Mouse (Mus musculus) left cerebral cortex, adult 2 months (tissue): ENCODE data around the gene Ccdc138. TPM values are rescaled to one million over a fixed set of nuclear protein-coding genes. Genes with fewer than 3 reads are reported as not detected.
A peak's percentile ranks its signal among the peaks of the same experiment; 100 is the strongest.

ENCODE experiments used
- DNase-seq, 2 experiments: peaks; one replicate each; pipeline ENCODE4 v3.0.0; 2021 to 2022; ENCODE audit warnings: low spot score in 2 of 2, mixed read lengths in 1 of 2; ENCODE audit errors: extremely low spot score in 1 of 2
- H3K27ac ChIP-seq: fragments of 200-600 bp; 2 replicates; pipeline ENCODE4 v1.8.1; 2022
- H3K4me3 ChIP-seq: fragments of 200-600 bp; 2 replicates; pipeline ENCODE4 v1.8.1; 2022
- CTCF ChIP-seq: fragments of 200-600 bp; IDR thresholded peaks from 2 replicates; pipeline ENCODE4 v1.8.1; 2022; ENCODE audit warnings: antibody characterized with exemption, mild to moderate bottlenecking, moderate library complexity
- intact Hi-C: fragments of 180-260 bp; cut with DNase I; formaldehyde crosslinking; loops from one replicate; pipeline ENCODE4 v1.15.1; 2025
- total RNA-seq, 2 experiments: library from RNA; stranded (reverse); gene quantifications; 2 replicates each; pipeline ENCODE4 v1.2.3; 2021

Ccdc138 gene
- total RNA-seq, 2 experiments from 2014 or later, result 4.4 to 5.5 TPM

- no peak for DNase-seq
- no peak for TF ChIP-seq CTCF
- intact Hi-C loops, result no loop called here
- H3K27ac ChIP-seq, result no peak overlapping the region
- H3K4me3 ChIP-seq, result no peak overlapping the region
Measured at GRCm38 (mm10) chr10:58594486-58594885, 96.7 kb downstream of the Ccdc138 start.

- intact Hi-C loops, result no loop called here
- no peak for TF ChIP-seq CTCF
- Histone ChIP-seq H3K27ac (no peak overlapping the region), H3K4me3 (no peak overlapping the region)
- DNase-seq, result no peak
Measured at GRCm38 (mm10) chr10:58595197-58595596, 97.4 kb downstream of the Ccdc138 start.

- no peak for DNase-seq
- Histone ChIP-seq H3K4me3 (no peak overlapping the region), H3K27ac (no peak overlapping the region)
- no peak for TF ChIP-seq CTCF
- intact Hi-C loops, result no loop called here
Measured at GRCm38 (mm10) chr10:58595821-58596220, 98.1 kb downstream of the Ccdc138 start.

GRCm38 (mm10) chr10:58600151-58600550 lies 102.4 kb downstream of the Ccdc138 start:
- DNase-seq, result no peak
- intact Hi-C loops, result no loop called here
- no peak for TF ChIP-seq CTCF
- Histone ChIP-seq H3K4me3 (no peak overlapping the region), H3K27ac (no peak overlapping the region)

GRCm38 (mm10) chr10:58600983-58601382 lies 103.2 kb downstream of the Ccdc138 start:
- no peak for TF ChIP-seq CTCF
- intact Hi-C loops, result no loop called here

GRCm38 (mm10) chr10:58601431-58601901 lies 103.7 kb downstream of the Ccdc138 start:
- DNase-seq, result peak in 1 of 2 experiments; percentile 30
- intact Hi-C loops, result no loop called here
- no peak overlapping the region for H3K27ac ChIP-seq
- no peak overlapping the region for H3K4me3 ChIP-seq
- no peak for TF ChIP-seq CTCF

More at GRCm38 (mm10) chr10:58600983-58601382, 103.2 kb downstream of the Ccdc138 start:
- Histone ChIP-seq H3K27ac (no peak overlapping the region), H3K4me3 (no peak overlapping the region)
- no peak for DNase-seq

- TF ChIP-seq CTCF, result no peak
- no peak overlapping the region for H3K27ac ChIP-seq
- DNase-seq, result no peak
- no peak overlapping the region for H3K4me3 ChIP-seq
- intact Hi-C loops, result no loop called here
Measured at GRCm38 (mm10) chr10:58601946-58602345, 104.2 kb downstream of the Ccdc138 start.

- intact Hi-C loops, result no loop called here
- TF ChIP-seq CTCF, result no peak
- Histone ChIP-seq H3K4me3 (no peak overlapping the region), H3K27ac (no peak overlapping the region)
- peak in 1 of 2 experiments; percentile 20 for DNase-seq
Measured at GRCm38 (mm10) chr10:58604779-58605178, 107.0 kb downstream of the Ccdc138 start.

GRCm38 (mm10) chr10:58606356-58606755 lies 108.6 kb downstream of the Ccdc138 start:
- H3K27ac ChIP-seq, result no peak overlapping the region
- TF ChIP-seq CTCF, result no peak
- no peak for DNase-seq
- no peak overlapping the region for H3K4me3 ChIP-seq
- intact Hi-C loops, result no loop called here

- TF ChIP-seq CTCF, result no peak
- no peak overlapping the region for H3K4me3 ChIP-seq
- DNase-seq, result no peak
- intact Hi-C loops, result no loop called here
- H3K27ac ChIP-seq, result no peak overlapping the region
Measured at GRCm38 (mm10) chr10:58608858-58609257, 111.1 kb downstream of the Ccdc138 start.

- intact Hi-C loops, result no loop called here
- Histone ChIP-seq H3K4me3 (no peak overlapping the region), H3K27ac (peak overlapping the region; percentile 5; the same call in 1 of the 2 replicates)
- DNase-seq, result no peak
- TF ChIP-seq CTCF, result no peak
Measured at GRCm38 (mm10) chr10:58610484-58611261, 112.9 kb downstream of the Ccdc138 start.

- no peak overlapping the region for H3K4me3 ChIP-seq
- intact Hi-C loops, result no loop called here
- no peak for DNase-seq
- TF ChIP-seq CTCF, result no peak
- H3K27ac ChIP-seq, result no peak overlapping the region
Measured at GRCm38 (mm10) chr10:58614601-58615000, 116.9 kb downstream of the Ccdc138 start.

GRCm38 (mm10) chr10:58616565-58616964 lies 118.8 kb downstream of the Ccdc138 start:
- TF ChIP-seq CTCF, result no peak

More at GRCm38 (mm10) chr10:58616565-58616964, 118.8 kb downstream of the Ccdc138 start:
- no peak for DNase-seq
- H3K4me3 ChIP-seq, result no peak overlapping the region
- intact Hi-C loops, result no loop called here
- no peak overlapping the region for H3K27ac ChIP-seq
